Mouse (Mus musculus): ENCODE results near the gene Sod3.

GRCm38 (mm10) chr5:52386016-52386415 is 22.4 kb downstream of the Sod3 start:
- TF ChIP-seq CTCF (IDR thresholded peaks at IDR 0.05; ENCODE audit: low read depth) (no peak), EP300 (IDR thresholded peaks at IDR 0.05; ENCODE audit: low read depth) (no peak)

All from liver, embryonic 14.5 days (tissue).